Mouse (Mus musculus) megakaryocyte, embryonic 14.5 days (primary cell): ENCODE measurements at regions not wholly inside any gene's neighbourhood (a gene's known extent, or its start where the extent isn't known, plus 50 kb on each side); places are given as distances from the start of the nearest gene placed in this dataset.

ENCODE experiments used
- FLI1 ChIP-seq: IDR thresholded peaks from 2 replicates; pipeline ENCODE4 v1.6.1; 2012; ENCODE audit warnings: low read length, inconsistent platforms, mixed read lengths
- GATA1 ChIP-seq: IDR thresholded peaks from 3 replicates; pipeline ENCODE4 v1.6.1; 2012; ENCODE audit warnings: mixed read lengths, low read length, inconsistent platforms, borderline replicate concordance

- TF ChIP-seq GATA1 (no peak), FLI1 (no peak)
Observed at GRCm38 (mm10) chr2:171295603-171296002, 564.0 kb downstream of the Dok5 start.
